Mouse (Mus musculus): ENCODE data around the gene Clcn5. TPM values are rescaled to one million over a fixed set of nuclear protein-coding genes. Genes with fewer than 3 reads are reported as not detected.

Clcn5 gene
- 10.4 and 11.8 TPM in 2 replicates for polyA plus RNA-seq (2015; fragmentation: Nextera tagmentation; extraction: Ambion mirVana)

DNA sequence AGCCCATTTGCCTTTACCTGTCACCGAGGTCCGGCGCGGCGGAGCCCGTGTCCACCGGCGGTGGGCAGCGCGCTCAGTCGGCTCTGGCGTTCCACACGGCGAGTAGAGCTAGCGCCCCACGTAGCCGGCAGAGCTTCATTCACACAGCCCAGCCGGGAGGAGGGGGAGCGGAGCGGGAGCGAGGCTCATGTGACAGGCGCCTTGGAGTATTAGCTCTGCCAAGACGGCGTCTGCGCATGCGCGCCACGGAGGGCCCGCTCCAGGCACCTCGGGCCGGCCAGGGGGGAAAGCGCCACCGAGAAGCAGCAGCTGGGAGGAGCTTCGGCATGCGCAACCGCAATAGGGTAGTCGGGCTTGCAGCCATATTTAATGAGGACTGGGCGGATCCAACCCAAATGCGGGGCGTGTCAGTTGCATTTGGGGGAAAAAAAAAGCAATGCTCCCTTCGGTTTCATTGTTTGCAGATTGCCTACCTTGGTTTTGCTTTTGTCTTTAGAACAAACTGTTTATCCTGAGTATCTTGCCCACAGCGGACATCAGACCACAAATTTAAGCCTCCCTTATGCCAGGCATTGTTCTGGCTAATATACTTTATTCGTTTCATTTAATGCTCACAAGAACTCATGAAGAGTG is at the start of gene Clcn5:
TSS of gene Clcn5 (minus strand) at position 270 of the 633 bp plus-strand sequence.
- Histone ChIP-seq H3K27ac (peak within 1 kb of the TSS; percentile 92), H3K27me3 (replicated peaks) (no peaks in the 10 kb centered on the region), H3K36me3 (no peaks in the 10 kb centered on the region), H3K4me3 (replicated peaks) (peak within 1 kb of the TSS; percentile 59), H3K9ac (peak within 1 kb of the TSS; percentile 34), H3K4me1 (no peaks in the 10 kb centered on the region), H3K9me3 (no peaks in the 10 kb centered on the region), H3K4me2 (peak within 1 kb of the TSS; percentile 52)
- ATAC-seq (ENCODE audit: insufficient read depth, low FRiP score, low read depth) = peak; percentile 97
- 18% methylated on average over 43 of the region's 43 CpGs for WGBS

DNA sequence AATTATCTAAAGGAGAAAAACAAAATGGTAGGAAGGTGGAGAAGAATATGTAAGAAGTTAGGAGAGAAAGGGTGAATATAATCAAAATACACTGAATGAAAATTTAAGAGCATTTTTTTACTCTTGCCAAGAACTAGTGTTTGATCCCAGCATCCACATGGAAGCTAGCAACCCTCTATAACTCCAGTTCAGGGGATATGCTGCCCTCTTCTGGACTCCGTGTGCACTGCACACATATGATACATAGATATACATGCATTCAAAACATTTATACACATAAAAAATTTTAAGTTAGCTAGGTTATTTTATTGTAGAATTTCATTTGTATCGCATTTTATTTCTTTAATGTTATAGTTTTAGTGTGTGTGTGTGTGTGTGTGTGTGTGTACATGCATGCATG is 6.3 kb upstream of the Clcn5 start:
- H3K4me2 ChIP-seq = no peak overlapping the region
- no peaks in the 10 kb centered on the region for H3K27me3 ChIP-seq (replicated peaks)
- H3K4me1 ChIP-seq = no peaks in the 10 kb centered on the region
- no peaks in the 10 kb centered on the region for H3K36me3 ChIP-seq
- no peak overlapping the region for H3K4me3 ChIP-seq (replicated peaks)
- H3K27ac ChIP-seq = no peak overlapping the region
- no peak for ATAC-seq (ENCODE audit: insufficient read depth, low FRiP score, low read depth)
- H3K9me3 ChIP-seq = no peaks in the 10 kb centered on the region
- 49% methylated on average over 2 of the region's 2 CpGs for WGBS
- H3K9ac ChIP-seq = no peak overlapping the region

DNA sequence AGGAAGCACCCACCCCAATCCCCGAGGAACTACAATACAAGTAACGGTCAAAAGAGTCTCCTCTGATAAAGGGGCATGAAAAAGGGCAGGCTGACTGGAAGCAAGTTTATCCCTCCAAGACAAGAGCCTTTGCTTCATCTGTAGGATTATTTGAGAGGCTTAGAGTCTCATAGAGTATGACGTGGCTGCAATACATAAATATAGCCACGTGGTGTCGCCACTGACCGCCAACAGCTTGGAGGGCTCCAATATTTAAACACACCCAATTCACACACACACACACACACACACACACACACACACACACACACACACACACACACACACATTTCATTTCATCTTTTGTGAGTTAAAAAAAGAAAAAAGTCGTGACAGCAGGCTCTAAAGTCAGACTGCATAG is 3.1 kb upstream of the Clcn5 start:
- H3K27ac ChIP-seq = no peak overlapping the region
- no peaks in the 10 kb centered on the region for H3K9me3 ChIP-seq
- no peak overlapping the region for H3K4me3 ChIP-seq (replicated peaks)
- H3K4me1 ChIP-seq = no peaks in the 10 kb centered on the region
- 10% methylated on average over 7 of the region's 7 CpGs for WGBS
- no peaks in the 10 kb centered on the region for H3K27me3 ChIP-seq (replicated peaks)
- no peak for ATAC-seq (ENCODE audit: insufficient read depth, low FRiP score, low read depth)
- H3K9ac ChIP-seq = no peak overlapping the region
- no peak overlapping the region for H3K4me2 ChIP-seq
- no peaks in the 10 kb centered on the region for H3K36me3 ChIP-seq

DNA sequence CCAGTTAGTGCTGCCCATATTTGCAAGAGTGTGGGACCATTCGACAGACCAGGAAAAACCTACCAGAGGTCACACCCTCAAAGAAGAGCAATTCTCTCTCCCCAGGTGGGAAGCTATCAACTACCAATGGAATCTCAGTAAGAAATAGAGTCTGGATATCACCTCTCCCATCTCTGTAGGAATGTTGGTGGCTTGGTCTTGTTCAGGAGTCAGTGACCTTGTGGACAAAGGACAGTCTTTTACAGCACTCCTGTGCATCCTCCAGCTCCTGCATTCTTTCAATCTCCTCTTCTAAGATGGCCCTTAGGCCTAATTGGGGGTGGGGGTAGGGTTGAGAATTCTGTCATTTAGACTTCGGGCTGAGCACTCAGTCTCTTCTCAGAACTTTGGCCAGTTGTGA is 1.4 kb upstream of the Clcn5 start:
- Histone ChIP-seq H3K9me3 (no peaks in the 10 kb centered on the region), H3K27ac (no peak overlapping the region), H3K36me3 (no peaks in the 10 kb centered on the region), H3K4me1 (no peaks in the 10 kb centered on the region), H3K4me2 (no peak overlapping the region), H3K4me3 (replicated peaks) (no peak overlapping the region), H3K27me3 (replicated peaks) (no peaks in the 10 kb centered on the region), H3K9ac (no peak overlapping the region)
- no peak for ATAC-seq (ENCODE audit: insufficient read depth, low FRiP score, low read depth)
- 67% methylated on average over 2 of the region's 2 CpGs for WGBS

DNA sequence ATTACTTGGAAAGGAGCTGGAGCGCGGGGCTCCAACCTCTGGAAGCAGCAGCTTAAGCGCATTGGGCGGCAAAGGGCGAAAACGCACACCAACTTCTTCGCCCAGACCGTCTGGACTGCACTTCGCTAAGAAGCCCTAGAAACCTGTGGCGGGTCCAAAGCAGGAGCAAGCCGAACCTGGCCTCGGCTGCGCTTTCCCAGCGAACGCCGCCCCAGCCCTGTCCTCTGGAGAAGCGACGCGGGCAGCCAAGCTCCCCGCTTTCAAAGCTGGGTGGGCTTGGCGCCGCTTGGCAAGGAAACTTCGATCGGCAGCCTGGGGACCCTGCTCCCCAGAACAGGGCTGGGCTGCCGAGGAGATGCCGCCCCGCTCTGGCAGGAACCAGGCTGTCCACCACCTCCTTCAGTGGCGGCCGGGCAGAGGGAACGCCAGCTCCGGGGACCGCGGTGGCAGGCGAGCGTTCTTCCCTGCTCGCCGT is 570 bp downstream of the Clcn5 start:
- Histone ChIP-seq H3K9me3 (no peaks in the 10 kb centered on the region), H3K4me2 (peak overlapping the region; percentile 52), H3K4me1 (no peaks in the 10 kb centered on the region), H3K36me3 (no peaks in the 10 kb centered on the region), H3K4me3 (replicated peaks) (peak overlapping the region; percentile 59), H3K27ac (peak overlapping the region; percentile 92), H3K9ac (peak overlapping the region; percentile 34), H3K27me3 (replicated peaks) (no peaks in the 10 kb centered on the region)
- 18% methylated on average over 28 of the region's 37 CpGs for WGBS
- peak; percentile 67 for ATAC-seq (ENCODE audit: insufficient read depth, low FRiP score, low read depth)

DNA sequence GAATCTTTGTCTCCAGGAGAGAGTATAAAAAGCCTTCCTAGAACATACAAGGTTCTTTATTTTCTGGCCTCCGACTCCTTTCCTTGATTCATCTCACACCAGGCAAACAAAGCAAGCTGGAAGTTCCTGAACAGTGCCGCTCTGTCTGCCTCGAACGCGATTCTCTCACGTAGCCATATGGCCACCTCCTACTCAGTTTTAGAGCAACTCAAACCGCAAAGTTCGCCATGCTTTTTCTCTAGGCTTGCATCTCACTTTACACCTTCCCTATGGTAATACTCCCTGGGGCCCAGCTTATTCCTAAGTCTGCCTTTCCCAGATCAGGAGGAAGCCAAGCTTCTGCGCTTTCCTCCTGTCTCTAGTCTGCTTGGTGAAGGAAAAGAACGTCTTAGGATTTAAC is 4.0 kb downstream of the Clcn5 start:
- no peaks in the 10 kb centered on the region for H3K36me3 ChIP-seq
- H3K9me3 ChIP-seq = no peaks in the 10 kb centered on the region
- no peak overlapping the region for H3K4me2 ChIP-seq
- H3K4me3 ChIP-seq (replicated peaks) = no peak overlapping the region
- 41% methylated on average over 10 of the region's 10 CpGs for WGBS
- no peak for ATAC-seq (ENCODE audit: insufficient read depth, low FRiP score, low read depth)
- no peak overlapping the region for H3K27ac ChIP-seq
- H3K9ac ChIP-seq = no peak overlapping the region
- H3K4me1 ChIP-seq = no peaks in the 10 kb centered on the region
- no peaks in the 10 kb centered on the region for H3K27me3 ChIP-seq (replicated peaks)

DNA sequence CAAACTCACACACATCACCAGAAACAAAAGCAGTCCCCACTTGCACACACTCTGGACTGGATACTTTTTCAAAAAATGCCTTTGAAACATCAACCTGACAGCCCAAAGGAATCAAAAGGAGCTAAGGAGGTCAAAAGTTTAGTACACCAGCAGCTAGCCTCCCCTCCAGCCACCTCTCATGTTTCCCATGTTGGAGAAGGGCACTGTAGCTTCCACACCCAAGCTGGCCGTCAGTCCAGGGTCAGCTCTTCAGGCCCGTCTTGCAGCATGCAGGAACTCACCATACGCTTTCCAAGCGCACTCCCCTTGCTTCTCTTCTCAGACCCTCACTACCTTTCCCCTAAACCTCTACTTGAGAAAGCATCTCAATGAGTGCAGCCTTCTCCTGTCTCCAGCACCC is 4.5 kb downstream of the Clcn5 start:
- WGBS = 41% methylated on average over 4 of the region's 4 CpGs
- Histone ChIP-seq H3K27ac (no peak overlapping the region), H3K4me2 (no peak overlapping the region), H3K4me3 (replicated peaks) (no peak overlapping the region), H3K36me3 (no peaks in the 10 kb centered on the region), H3K9ac (no peak overlapping the region), H3K27me3 (replicated peaks) (no peaks in the 10 kb centered on the region), H3K4me1 (no peaks in the 10 kb centered on the region), H3K9me3 (no peaks in the 10 kb centered on the region)
- ATAC-seq (ENCODE audit: insufficient read depth, low FRiP score, low read depth) = no peak

DNA sequence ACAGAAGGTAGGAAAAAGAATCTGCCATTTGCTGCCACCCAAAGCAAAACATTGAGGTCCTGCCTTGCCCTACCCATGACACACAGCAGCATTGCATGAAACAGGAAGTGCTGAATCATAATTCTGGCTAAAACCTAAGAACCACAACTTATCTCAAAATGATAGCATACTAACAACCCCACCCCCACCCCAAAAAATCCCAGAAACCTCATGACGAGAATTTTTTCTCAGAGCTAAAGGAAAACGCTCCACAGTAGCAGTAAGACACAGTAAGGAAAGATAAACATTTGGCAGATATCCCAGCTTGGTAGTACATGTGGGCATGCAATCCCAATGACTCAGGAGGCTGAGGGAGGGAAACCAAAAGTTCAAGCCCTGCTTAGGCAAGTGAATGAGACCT is 10.9 kb downstream of the Clcn5 start:
- no peak overlapping the region for H3K4me3 ChIP-seq (replicated peaks)
- WGBS = 56% methylated on average over 2 of the region's 2 CpGs
- no peaks in the 10 kb centered on the region for H3K9me3 ChIP-seq
- H3K27ac ChIP-seq = no peak overlapping the region
- no peak overlapping the region for H3K4me2 ChIP-seq
- no peak for ATAC-seq (ENCODE audit: insufficient read depth, low FRiP score, low read depth)
- no peaks in the 10 kb centered on the region for H3K4me1 ChIP-seq
- no peaks in the 10 kb centered on the region for H3K36me3 ChIP-seq
- no peaks in the 10 kb centered on the region for H3K27me3 ChIP-seq (replicated peaks)
- no peak overlapping the region for H3K9ac ChIP-seq

DNA sequence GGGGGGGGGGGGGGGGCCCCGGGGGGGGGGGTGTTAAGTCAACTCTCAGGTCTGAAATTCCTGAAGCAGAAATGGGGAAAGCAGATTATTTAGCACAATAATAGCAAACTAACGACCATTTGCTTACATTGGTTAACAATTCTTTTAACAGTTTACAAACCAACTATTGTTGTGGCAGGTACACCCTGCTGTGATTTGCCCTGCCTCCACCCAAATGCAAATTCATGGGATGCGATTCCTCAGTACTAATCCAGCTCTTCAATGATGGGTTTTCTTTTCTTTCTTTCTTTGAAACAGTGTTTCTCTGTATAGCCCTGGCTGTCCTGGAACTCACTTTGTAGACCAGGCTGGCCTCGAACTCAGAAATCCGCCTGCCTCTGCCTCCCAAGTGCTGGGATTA is 12.3 kb downstream of the Clcn5 start:
- H3K9me3 ChIP-seq = no peaks in the 10 kb centered on the region
- 71% methylated on average over 4 of the region's 5 CpGs for WGBS
- no peak for ATAC-seq (ENCODE audit: insufficient read depth, low FRiP score, low read depth)

DNA sequence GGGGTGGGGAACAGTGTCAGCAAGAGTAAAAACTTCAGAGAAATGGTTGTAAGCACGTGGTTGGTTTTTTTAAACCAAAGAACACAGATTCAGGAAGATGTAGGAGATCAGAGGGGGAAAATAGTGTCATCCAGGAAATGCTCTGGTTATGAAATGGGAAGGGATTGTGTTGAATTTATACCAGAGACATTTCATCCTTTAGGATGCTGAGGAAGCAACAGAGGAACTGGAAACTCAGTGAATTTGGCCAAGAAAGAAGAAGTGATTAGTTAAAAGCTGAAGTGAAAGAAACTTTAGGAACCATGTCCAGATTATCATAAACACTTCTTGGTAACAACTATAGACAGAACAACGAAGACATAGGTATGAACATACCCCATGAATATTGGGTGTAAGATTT is 26.2 kb downstream of the Clcn5 start:
- no peak for ATAC-seq (ENCODE audit: insufficient read depth, low FRiP score, low read depth)
- Histone ChIP-seq H3K27ac (no peak overlapping the region), H3K9me3 (no peaks in the 10 kb centered on the region), H3K27me3 (replicated peaks) (no peaks in the 10 kb centered on the region), H3K4me2 (no peak overlapping the region), H3K36me3 (no peaks in the 10 kb centered on the region), H3K9ac (no peak overlapping the region), H3K4me3 (replicated peaks) (no peak overlapping the region), H3K4me1 (no peaks in the 10 kb centered on the region)
- 72% methylated on average over 2 of the region's 2 CpGs for WGBS

More for the DNA sequence above, 12.3 kb downstream of the Clcn5 start:
- no peak overlapping the region for H3K9ac ChIP-seq
- H3K4me2 ChIP-seq = no peak overlapping the region
- no peaks in the 10 kb centered on the region for H3K36me3 ChIP-seq
- H3K4me1 ChIP-seq = no peaks in the 10 kb centered on the region
- no peaks in the 10 kb centered on the region for H3K27me3 ChIP-seq (replicated peaks)
- no peak overlapping the region for H3K4me3 ChIP-seq (replicated peaks)
- H3K27ac ChIP-seq = no peak overlapping the region

DNA sequence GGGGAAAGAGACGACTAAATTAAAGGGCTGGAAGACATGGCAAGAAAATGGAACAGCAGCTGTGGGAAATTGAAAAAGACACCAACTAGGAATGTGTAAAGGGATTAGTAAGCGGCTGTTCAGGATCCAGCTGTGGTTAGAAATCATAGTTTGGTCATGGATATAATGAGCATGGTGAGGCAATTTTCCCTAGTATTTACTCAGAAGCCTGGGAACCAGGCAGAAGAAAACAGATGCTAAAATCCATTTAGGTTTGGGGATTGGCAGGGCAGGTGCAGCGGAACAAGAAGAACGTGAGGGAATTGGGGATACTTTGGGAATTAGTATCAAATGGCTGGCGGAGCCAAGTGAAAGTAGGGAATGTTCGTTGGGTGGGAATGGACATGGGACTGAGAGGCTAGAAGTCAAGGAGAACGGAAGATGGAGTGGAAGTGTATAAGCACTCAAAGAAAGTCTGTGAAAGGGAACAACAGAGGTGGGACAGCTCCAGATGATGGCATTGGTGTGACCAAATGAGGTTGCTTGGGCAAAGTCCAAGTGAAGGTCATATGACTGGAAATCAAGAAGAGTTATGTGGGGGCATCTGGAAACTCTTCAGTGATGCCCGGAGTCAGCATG is 26.9 kb downstream of the Clcn5 start:
- H3K9me3 ChIP-seq = no peaks in the 10 kb centered on the region
- H3K9ac ChIP-seq = no peak overlapping the region
- no peaks in the 10 kb centered on the region for H3K27me3 ChIP-seq (replicated peaks)
- ATAC-seq (ENCODE audit: insufficient read depth, low FRiP score, low read depth) = no peak
- no peaks in the 10 kb centered on the region for H3K36me3 ChIP-seq
- H3K4me2 ChIP-seq = no peak overlapping the region
- H3K4me1 ChIP-seq = no peaks in the 10 kb centered on the region
- H3K27ac ChIP-seq = no peak overlapping the region
- no peak overlapping the region for H3K4me3 ChIP-seq (replicated peaks)
- 88% methylated on average over 8 of the region's 8 CpGs for WGBS

DNA sequence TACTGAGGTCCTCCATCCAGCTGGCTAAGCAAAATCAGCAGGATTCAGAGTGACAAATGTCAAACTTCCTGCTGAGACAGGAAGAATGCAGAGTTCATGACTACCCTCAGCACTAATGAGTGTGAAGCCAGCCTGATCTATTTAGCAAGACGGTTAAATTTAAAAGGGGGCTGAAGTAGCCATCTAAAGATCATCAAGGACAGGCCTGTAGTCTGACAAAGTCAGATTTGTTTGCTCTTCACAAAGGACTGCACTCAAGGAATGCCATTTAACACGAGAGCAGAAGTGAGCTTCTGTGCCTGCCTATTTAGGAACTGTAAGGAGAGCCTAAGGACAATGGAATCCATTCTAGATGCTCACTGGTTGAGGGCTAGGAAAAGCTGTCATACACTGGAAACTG is 30.2 kb downstream of the Clcn5 start:
- no peak for ATAC-seq (ENCODE audit: insufficient read depth, low FRiP score, low read depth)
- Histone ChIP-seq H3K27ac (no peak overlapping the region), H3K9me3 (no peaks in the 10 kb centered on the region), H3K9ac (no peak overlapping the region), H3K4me3 (replicated peaks) (no peak overlapping the region), H3K4me2 (no peak overlapping the region), H3K27me3 (replicated peaks) (no peaks in the 10 kb centered on the region), H3K36me3 (no peaks in the 10 kb centered on the region), H3K4me1 (no peaks in the 10 kb centered on the region)
- 12% methylated on average over 2 of the region's 2 CpGs for WGBS
